Mouse (Mus musculus) right cerebral cortex, postnatal 14 days (tissue): ENCODE measurements around the gene Hmcn2.

Experiments
- DNase-seq: peaks from one replicate; pipeline ENCODE4 v3.0.0; 2022

Hmcn2 gene

DNA sequence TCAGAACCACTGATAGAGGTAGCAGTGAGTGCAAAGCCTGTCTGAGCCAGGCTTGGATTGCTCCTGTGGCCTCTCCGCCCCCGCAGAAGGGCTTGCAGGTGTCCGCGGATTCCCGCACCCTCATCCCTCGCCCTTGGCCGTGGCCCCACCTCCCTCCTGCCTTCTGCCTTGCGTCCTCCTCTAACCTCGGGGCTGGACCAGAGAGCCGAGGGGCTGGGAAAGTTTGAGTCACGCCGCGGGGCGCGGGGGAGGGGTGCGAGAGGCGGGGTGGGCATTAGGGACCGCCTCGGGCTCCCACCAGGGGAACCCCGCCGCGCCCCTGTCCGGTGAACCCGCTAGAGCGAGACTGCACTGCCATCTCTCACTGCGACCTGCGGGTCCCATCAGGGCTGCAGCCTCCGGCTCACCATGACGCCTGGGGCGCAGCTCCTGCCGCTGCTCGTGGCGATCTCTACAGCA lies at the start of gene Hmcn2:
TSS of gene Hmcn2 (plus strand) at position 409 of the 459 bp plus-strand sequence.
- no peak for DNase-seq

DNA sequence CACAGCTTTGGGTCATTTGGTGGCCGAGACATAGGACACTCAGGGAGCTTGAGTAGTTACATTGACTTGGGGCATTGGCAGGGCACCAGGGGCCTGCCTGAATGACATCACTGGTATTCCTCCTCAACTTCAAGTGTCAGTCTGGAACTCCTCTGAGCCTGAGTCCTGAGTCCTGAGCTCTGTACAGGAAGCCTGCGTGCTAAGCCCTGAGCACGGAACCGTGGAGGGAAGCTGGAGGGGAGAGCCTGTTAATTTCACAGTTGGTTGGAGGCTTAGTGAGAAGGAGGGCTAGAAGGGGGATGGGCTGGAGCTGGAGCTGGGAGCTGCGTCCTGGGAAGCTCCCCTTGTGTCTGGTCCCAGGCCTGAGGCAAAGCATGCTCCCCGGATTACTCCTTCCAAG lies 46.8 kb upstream of the Hmcn2 start:
- DNase-seq: no peak

DNA sequence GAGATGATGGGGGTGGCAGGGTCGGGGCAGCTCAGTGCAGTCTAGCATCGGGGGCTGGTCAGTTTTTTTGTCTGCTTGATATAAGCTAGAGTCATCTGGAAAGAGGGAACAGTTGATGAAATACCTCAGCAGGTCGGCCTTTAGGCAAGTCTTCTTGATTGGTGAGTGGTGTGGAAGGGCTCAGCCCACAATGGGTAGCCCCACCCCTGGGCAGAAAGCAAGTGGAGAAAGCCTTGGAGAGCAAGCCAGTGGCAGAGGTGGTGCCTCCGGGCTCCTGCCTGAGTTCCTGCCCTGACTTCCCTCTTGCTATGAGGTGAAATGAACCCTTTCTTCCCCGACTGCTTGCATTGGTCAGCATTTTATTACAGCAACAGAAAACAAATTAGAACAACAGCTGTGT lies 45.6 kb upstream of the Hmcn2 start:
- DNase-seq: no peak

DNA sequence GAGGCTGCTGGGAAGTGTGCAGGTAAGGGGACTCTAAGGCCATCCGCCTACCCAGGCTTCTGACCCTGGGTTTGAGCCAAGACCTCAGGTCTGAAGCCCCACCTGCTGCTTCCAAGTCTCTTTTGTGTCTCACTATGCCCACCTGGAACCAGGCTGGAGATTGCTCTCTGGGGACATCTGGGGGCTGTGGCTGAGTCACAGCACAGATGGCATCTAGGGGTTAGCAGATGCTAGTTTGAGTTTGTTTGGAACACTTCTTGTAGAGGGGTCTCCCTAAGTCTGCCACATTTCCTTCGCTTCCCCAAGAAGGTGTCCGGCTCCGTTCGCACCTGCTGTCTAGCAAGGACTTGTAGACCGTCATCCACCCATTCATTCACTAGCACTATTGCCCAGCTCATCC lies 45.0 kb upstream of the Hmcn2 start:
- DNase-seq: no peak

DNA sequence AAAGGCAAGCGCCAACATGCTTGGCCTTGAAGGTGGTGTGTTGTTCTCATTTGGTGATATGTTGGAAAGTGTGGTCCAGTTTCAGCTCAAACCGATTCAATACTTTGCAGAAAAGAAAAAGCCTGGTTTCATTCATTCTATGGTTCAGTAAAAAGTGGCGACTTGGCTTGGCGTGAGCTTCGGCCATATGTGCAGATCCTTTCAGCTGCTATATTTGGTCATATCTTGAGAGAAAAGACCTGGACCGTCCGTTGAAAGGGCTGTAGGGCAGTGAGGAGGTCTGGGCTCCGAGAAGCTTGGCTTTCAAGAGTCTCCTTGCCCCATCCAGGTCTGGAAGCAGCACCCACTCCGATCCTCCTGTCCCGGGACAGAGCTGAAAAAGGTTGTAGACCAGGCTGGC lies 44.4 kb upstream of the Hmcn2 start:
- no peak for DNase-seq

DNA sequence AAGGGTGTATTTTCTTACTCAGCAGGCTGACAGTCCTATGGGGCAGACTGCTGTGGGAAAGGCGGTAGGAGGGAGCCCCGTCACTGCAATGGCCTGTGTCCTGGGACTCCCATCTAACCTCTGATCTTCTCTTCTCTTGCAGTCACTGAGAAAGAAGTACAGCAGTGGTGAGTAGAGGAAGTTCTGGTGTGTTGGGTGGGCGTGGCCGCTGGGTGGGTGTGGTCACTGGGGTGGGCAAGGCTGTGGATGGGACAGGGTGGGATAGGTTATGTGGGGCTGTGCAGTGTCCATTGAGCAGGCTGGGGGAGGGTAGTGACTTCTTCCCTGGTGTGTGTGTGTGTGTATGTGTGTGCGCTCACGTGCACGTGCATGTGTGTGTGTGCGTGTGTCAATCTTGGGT lies 43.7 kb upstream of the Hmcn2 start:
- DNase-seq: no peak

DNA sequence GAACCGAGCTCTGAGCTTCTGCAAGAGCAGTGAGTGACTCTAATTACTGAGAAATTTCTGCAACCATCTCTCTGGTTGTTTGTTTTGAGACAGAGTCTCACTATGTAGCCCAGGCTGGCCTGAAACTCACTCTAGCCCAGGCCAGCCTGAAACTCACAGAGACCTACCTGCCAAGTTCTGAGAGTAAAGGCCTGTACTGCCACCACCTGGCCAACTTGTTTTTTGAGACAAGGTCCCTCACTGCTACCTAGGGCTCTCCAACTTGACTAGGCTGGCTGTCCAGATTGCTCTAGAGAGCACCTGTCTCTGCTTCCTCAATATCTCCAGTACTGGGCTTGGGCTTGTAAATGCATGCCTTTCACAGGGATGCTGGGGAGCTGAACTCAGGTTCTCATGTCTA lies 43.1 kb upstream of the Hmcn2 start:
- no peak for DNase-seq

DNA sequence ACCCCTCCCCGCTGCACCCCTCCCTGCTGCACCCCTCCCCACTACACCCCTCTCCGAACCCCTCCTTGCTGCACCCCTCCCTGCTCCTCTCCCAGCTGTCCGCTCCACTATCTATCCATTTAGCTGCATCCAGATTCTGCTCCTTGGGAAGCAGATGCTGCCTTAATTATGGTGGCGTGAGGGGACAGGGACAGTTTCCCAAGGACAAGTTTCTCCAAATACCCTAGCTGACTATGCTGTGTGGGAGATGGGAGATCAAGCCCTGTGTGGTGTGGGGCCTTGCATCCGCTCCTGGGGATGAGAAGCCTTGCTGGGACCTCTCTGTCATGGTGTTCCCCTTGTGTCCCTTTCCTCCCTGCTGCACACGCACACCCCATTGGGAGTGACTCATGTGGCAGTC lies 39.2 kb upstream of the Hmcn2 start:
- DNase-seq: no peak

DNA sequence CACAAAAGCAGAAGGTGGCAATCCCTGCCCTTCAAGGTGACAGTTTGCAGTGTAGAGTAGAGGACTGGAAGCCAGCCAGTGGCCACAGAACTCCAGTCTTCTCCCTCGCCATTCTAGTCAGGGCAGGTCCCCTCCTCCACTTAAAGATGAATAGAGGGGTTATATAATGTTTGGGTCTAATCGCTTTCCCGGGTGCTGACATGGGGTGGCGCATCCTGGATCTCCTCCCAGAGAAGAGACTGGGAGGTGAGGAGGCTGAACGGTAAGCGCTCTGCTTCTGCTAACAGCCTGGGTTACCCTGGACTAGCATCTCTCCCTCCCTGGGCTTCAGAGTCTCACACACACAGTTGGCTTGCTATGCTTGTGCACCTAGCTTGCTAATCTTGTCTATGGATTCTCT lies 36.4 kb upstream of the Hmcn2 start:
- no peak for DNase-seq

DNA sequence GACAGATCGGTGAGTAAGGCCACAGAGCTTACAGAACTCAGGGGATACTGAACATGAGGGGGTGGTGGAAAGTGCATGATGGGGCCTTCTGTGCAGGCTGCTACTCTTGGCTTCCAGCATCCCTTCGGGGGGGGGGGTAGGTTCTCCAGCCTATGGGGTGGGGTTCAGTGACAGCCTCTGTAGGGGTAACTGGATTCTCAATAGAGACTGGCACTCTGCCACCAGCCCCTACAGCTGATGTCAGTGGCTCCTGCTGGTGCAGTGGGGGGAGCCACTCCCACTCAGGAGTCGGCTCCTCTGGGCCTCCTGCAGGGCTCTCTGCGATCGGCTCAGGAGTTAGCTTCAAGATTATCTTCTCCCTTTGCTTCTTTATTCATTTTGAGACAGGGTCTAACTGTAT lies 35.7 kb upstream of the Hmcn2 start:
- peak; percentile 40 for DNase-seq

DNA sequence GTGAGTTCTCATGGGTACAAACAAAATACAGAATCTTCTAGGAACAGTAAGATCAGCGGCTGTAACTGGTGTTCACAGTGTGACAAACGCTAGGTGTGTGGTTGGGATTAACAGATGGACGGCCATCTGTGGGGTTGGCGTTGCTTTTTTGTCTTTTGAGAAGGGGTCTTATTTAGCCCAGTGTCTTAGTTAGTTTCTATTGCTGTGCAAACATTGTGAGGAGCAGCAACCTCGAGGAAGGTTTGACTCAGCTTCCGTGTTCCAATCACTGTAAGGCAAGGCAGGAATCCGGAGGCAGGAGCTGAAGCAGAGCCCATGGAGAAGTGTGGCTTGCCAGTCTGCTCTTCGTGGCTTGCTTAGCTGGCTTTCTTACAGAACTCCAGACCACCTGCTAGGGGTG lies 33.1 kb upstream of the Hmcn2 start:
- DNase-seq: no peak

DNA sequence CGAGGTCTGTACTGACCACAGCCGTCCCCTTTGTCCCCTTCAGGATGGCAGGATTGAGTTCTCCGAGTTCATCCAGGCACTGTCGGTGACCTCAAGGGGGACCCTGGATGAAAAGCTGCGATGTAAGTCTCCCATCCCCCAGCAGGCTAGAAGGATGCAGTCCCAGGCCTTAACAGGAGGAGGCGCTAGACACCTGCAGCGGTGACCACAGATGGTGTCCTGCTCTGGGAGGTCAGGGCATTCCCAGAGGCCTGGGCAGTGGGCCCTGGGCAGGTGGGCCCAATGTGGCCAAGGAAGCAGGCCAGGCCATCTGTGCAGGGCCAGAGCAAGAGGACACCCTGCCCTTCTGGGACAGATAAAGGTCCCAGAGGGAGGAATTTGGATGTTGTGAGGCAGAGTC lies 31.9 kb upstream of the Hmcn2 start:
- DNase-seq: no peak

DNA sequence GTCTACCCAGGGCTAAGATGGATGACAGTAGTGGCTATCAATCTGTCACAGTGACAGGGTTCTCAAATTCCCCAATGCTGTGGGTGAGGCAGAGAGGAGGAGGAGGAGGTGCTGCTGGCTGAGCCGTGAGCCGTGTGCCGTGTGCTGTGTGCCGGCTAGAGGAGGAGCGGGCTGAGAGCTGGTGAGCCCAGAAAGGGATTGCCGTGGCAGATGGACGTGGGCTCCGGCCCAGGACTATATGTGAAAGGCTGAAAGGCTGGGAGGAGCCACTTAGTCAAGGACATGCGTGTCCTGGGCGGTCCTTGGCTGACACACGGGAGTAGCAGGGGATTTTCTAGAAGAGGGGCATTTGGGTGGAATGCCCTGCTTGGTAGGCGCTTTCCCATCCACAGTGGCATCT lies 31.3 kb upstream of the Hmcn2 start:
- no peak for DNase-seq

DNA sequence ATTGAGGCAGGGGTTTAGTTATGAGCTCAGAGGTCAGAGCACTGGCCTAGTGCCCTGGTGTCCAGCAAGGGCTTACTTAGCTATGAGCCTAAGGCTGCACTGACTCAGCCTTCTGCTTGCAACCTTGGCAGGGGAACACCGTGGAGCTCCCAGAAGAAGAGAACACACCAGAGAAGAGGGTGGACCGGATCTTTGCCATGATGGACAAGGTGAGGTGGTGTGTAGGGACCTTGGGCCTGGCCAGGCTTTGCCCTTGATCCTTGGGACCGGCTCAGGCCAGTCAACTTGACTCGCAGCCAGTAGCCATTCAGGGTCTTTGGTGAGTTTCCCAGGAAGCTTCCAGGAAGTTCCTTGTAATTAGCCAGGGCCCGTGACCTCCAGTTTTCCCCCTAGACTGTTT lies 29.7 kb upstream of the Hmcn2 start:
- DNase-seq: no peak

DNA sequence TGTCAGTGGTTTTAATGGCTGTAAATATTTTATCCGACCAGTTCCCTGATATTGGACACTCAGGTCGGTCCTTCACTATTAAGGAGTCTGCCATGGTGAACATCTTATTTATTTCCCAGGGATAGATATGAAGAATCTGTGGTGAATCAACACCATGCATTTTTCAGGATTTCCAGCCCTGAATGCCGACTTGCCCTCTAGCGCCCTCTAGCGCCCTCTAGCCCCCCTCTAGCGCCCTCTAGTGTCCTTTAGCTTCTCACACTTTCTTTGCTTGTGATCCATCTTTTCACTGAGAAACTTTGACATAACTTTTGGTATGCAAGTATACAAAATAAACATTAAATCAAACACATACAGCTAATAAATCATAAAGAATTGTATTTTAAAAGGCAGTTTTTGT lies 22.8 kb upstream of the Hmcn2 start:
- DNase-seq: peak; percentile 72

DNA sequence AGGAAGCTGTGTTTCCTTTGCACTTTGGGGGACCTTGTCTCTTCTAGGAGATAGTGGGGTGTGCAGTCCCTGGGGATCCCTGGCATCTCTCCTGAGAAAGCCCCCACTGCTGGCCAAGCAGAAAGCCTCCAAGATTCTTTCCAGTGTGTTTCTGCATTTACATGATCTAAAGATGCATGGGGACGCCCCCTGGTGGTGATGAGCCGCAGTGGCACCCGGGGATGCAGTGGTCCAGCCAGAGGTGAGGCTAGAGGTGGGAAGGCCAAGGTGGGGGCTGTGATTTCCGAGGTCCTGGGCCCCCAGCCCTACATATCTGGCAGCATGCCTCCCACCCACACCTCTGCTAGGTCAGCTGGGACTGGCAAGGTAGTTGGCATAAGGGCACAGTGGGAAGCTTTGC lies 19.2 kb upstream of the Hmcn2 start:
- peak; percentile 80 for DNase-seq

DNA sequence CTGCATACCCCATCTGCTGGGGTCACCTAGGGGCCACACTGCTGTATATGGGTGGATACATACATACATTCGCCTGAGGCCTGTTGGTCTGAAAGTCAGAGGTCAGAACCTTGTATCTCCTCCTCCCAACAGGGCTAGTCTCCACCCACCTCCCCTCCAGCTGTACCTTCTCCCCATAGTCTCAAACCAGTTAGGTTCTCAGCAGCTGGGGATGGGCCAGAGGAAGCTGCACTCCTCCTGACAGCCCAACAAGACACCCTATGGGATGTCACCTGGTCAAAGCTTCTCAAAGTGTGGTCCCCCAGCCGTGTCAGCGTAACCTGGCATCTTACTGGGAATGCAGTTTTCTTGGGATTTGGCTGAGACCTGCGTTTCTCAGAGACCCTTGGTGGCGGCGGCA lies 17.8 kb upstream of the Hmcn2 start:
- DNase-seq: no peak

DNA sequence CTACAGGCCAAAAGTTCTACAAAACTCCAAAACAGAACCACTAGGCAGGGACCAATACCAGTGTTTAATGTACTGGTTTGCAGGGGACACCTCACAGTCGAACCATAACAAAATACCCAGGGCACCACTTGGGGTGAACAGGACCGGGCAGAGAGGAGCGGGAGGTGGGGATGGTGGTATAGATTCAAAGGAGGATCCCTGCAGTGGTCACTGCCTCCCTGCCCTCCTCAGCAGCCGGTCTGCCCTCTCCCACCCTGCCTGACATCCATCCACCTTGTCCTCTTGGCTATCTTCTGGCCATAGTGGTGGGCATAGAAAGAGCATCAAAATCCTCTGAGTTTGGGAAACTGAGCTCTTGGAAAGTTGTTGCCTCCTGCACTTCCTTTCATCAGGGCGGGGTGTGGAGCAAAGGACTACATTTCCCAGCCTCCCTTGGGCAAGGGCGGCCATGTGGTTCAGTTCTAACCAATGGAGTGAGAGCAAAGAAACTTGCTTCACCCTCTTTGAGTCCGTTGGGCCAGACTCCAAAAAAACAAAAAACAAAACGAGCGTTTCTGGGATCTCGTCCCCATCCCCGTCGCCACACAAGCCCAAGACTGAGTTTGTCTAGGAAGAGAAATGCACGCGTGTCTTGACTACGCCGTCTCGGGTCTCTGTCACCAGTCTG lies 16.5 kb upstream of the Hmcn2 start:
- no peak for DNase-seq

DNA sequence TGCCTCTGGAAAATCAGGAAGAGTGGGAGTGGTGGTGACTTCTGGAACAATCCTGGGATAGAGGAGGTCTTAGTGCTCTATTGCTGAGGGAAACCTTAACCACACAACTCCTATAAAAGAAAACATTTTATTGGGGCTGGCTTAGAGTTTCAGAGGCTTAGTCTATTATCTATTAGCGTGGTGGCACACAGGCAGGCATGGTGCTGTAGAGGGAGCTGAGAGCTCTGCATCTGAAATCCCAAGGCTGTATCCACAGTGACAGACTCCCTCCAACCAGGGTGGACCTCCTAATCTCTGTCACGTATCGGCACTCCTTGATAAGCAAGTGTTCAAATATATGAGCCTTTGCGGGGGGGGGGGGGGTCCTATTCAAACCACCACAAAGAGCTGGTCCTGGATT lies 15.4 kb upstream of the Hmcn2 start:
- DNase-seq: no peak

DNA sequence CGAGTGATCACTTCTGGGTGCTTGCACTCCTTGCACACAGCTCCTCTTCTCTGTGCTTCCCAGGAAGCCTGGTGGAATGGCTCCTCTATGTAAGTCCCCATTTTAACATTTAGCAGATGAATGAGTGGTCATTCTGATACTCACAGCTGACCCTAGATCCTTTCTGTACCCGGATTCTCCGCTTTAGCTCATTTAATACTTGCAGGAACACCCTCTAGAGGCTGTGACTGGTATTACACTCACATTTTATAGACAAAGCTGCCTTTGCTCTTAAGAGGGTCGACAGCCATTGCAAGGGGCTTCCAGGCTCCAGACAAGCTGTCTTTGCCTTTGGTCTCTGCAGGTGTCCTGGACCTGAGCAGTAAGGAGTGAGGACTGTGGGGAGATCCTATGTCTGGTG lies 14.9 kb upstream of the Hmcn2 start:
- DNase-seq: no peak

DNA sequence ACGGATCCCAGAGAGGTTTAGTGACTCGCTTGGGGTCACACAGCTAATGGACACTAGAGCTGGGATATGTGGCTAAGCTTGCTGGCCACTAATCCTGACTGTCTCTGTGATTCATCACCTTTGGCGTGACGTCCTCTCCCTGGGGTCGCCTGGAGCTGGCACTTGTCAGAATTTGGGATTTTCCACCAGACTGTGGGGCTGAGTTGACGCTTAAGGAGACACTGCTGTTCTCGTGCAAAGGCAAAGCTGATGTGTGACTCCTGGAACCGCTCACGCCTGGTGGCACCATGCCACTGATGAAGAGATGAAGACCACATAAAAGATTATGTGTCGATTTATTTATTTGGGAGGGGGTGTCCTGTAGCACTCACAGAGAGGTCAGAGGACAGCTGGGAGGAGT lies 14.2 kb upstream of the Hmcn2 start:
- DNase-seq: no peak

DNA sequence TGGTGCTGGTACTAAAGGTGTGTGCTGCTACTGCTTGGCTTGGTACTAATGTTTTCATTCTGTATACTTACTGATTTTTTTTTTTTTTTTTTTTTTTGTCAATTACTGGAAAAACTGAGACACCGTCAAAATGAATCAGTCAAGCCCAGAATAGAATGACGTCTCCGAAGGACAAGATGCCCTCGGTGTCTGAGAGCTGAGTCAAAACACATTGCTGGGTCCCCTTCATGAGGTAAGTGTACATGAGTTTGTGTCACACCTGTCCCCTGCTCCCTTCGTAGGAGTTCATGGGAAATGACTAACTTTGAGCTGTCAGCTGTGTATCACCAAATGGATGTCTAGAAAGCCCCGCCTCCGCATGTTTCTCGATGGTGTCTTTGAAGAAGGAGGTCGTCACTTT lies 11.0 kb upstream of the Hmcn2 start:
- no peak for DNase-seq

DNA sequence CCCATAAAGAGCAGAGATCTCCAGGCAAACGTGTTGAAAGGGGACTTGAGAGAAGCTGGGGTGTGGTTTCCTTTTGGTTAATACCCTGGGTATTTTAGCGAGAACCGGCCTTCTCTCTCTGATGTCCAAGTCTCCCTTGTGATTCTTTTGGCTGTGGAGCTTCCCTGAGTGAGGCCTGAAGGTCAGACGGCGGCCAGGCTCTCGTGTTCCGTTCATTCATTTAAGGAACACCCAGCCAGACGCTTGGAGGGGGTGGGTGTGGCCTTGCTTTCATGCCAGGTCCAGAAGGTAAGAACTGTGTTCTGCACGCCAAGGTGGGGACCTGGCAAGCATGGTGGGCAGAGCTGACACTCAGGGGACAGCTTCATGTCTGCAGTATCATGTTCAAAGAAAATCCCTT lies 10.0 kb upstream of the Hmcn2 start:
- DNase-seq: no peak

DNA sequence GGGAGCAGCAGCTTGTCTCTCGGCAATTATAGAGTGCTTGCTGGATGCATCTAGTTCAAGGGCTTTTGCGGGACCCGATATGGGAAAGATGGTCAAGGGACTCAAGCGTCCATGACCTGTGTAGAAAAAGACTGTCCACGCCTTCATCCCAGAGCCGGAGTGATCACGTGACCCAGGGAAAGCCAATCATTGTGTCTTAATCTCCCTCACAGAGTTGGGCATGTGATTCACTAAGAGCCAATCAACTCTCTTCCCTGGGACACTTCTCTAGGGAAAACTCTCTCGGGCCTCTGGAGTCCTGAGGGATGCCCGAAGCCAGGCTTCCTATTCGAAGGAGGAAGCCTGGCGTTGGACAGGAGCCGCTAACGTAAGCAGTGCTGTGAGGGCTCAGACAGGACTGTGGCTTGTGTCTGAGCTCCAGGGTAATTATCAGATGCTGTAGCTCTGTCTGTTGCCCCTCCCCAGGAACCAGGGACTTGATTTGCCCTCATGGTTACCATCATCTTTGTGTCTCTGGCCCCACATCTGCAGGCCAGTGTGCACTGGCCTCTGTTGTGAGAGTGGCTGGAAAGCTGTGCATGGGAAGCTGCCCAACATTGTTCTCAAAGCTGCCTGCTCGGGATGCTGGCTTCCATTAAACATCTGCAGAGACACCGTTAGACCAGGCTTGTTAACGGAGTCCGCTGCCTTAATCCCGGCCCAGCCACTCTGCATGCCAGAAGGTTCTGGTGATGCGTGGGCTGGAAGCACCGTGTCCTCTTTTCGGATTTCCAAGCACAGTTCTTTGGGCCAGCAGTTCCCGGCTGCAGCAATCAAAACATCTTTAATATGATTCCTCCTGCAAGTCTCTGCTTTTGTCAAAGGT lies 9.2 kb upstream of the Hmcn2 start:
- DNase-seq: no peak

DNA sequence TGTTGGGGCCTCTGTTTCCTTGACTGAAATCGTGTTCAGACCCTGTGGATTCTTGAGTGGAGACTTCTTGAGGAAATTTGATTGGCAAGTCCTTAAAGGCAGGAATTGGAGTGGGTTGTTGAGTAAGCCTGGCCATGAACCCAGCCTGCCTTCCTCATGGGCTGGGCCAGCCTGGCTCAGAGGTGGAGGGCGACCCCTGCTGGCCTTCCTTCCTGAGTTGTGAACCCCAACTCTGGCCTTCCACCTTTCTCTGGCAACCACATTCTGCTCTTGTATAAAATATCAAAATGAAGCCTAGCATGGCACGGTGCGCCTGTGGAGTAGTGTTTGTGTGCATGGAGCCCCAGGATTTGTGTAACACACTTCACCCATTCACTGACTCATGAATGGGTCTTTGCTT lies 8.5 kb upstream of the Hmcn2 start:
- DNase-seq: peak; percentile 49
